Mouse (Mus musculus) T-helper 1 cell (primary cell): ENCODE results near the gene Rnf39.

Source experiments
- in situ Hi-C: fragments of 300-600 bp; cut with MboI, MseI; formaldehyde crosslinking; loops from one replicate; pipeline ENCODE4 v1.15.1; 2025; ENCODE audit warnings: high pct_unique_total_duplicates

The Rnf39 gene

GRCm38 (mm10) chr17:36942791-36943471, at the start of gene Rnf39:
Gene Rnf39 (plus strand): TSS chr17:36942918.
- in situ Hi-C loops: loop anchor here (5.0 to 10.0 kb wide), 2 partner anchors 104 to 332 kb away; partner anchors contain the start of genes Gabbr1 and H2-M3

- in situ Hi-C loops: loop anchor here (5.0 kb wide), 2 partner anchors 94 to 309 kb away; partner anchors contain the start of genes H2-M5 and Olfr94
Measured at GRCm38 (mm10) chr17:36893387-36893786, 49.3 kb upstream of the Rnf39 start.

GRCm38 (mm10) chr17:36896583-36896982, 46.1 kb upstream of the Rnf39 start:
- in situ Hi-C loops: no loop called here

- in situ Hi-C loops: no loop called here
Measured at GRCm38 (mm10) chr17:36897065-36897464, 45.7 kb upstream of the Rnf39 start.

- in situ Hi-C loops: no loop called here
Measured at GRCm38 (mm10) chr17:36897552-36898205, 45.0 kb upstream of the Rnf39 start, which contains the start of gene Trim31. Gene Trim31 (plus strand): TSS chr17:36898118.

GRCm38 (mm10) chr17:36899376-36899775, 43.3 kb upstream of the Rnf39 start:
- in situ Hi-C loops: no loop called here

- in situ Hi-C loops: no loop called here
Measured at GRCm38 (mm10) chr17:36900001-36900400, 42.7 kb upstream of the Rnf39 start.

- in situ Hi-C loops: no loop called here
Measured at GRCm38 (mm10) chr17:36900691-36901090, 42.0 kb upstream of the Rnf39 start.

- in situ Hi-C loops: no loop called here
Measured at GRCm38 (mm10) chr17:36903651-36904050, 39.1 kb upstream of the Rnf39 start.

GRCm38 (mm10) chr17:36908235-36908634, 34.5 kb upstream of the Rnf39 start:
- in situ Hi-C loops: no loop called here

GRCm38 (mm10) chr17:36909802-36910201, 32.9 kb upstream of the Rnf39 start:
- in situ Hi-C loops: no loop called here

GRCm38 (mm10) chr17:36912031-36912430, 30.7 kb upstream of the Rnf39 start:
- in situ Hi-C loops: no loop called here

- in situ Hi-C loops: no loop called here
Measured at GRCm38 (mm10) chr17:36914108-36914507, 28.6 kb upstream of the Rnf39 start.

GRCm38 (mm10) chr17:36915076-36915475, 27.6 kb upstream of the Rnf39 start:
- in situ Hi-C loops: no loop called here

- in situ Hi-C loops: no loop called here
Measured at GRCm38 (mm10) chr17:36920239-36920638, 22.5 kb upstream of the Rnf39 start.

GRCm38 (mm10) chr17:36922715-36923114, 20.0 kb upstream of the Rnf39 start:
- in situ Hi-C loops: no loop called here

GRCm38 (mm10) chr17:36923491-36923890, 19.2 kb upstream of the Rnf39 start:
- in situ Hi-C loops: no loop called here

- in situ Hi-C loops: no loop called here
Measured at GRCm38 (mm10) chr17:36927496-36928120, 15.1 kb upstream of the Rnf39 start.

GRCm38 (mm10) chr17:36929236-36929932, 13.3 kb upstream of the Rnf39 start:
- in situ Hi-C loops: no loop called here

GRCm38 (mm10) chr17:36930233-36930632, 12.5 kb upstream of the Rnf39 start:
- in situ Hi-C loops: no loop called here

GRCm38 (mm10) chr17:36931130-36931529, 11.6 kb upstream of the Rnf39 start:
- in situ Hi-C loops: no loop called here

GRCm38 (mm10) chr17:36931806-36932205, 10.9 kb upstream of the Rnf39 start:
- in situ Hi-C loops: no loop called here
